Mouse (Mus musculus) kidney, adult 18-20 months (tissue): Measurements from ENCODE around the gene Ggnbp2.
A peak's percentile ranks its signal among the peaks of the same experiment; 100 is the strongest.

Experiments used
- DNase-seq: peaks from one replicate; pipeline ENCODE4 v3.0.0; 2021

Gene Ggnbp2

DNA sequence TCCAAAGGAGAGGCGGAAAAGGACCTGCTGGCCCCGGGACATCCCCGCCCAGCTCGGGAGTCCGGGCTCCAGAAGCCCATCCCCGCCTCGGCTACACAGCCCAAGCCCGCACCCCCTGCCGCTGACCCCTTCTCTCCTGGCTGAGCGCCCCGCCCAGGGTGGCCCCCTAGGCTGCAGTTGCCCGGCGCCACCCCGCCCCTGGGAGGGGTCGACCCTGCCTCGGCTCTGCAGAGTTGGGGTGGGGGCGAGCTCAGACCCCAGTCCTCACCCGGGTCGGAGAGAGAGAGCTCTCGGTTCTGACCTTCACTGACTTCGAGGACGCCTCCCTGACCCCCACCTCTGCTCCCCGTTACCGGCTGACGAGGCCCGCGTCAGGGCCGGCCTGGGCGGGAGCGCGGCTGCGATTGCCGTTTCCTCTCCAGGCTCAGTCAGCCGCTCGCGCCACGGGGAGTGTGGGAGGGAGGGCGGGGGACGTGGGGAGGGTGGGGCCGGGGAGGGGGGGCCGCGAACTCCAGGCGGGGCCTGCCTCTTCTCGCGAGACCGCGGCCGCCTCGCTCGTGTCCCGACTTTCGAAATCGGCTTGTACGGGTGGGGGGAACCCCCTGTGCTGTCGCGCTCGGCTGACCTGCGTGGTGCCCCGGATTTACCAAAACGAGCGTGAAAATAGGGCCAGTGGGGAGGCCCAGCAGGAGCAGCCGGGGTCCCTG lies at the start of gene Ggnbp2:
Gene Ggnbp2, minus strand, starts transcription at position 481 of the 707 bp plus-strand sequence.
- peak; percentile 93 for DNase-seq

DNA sequence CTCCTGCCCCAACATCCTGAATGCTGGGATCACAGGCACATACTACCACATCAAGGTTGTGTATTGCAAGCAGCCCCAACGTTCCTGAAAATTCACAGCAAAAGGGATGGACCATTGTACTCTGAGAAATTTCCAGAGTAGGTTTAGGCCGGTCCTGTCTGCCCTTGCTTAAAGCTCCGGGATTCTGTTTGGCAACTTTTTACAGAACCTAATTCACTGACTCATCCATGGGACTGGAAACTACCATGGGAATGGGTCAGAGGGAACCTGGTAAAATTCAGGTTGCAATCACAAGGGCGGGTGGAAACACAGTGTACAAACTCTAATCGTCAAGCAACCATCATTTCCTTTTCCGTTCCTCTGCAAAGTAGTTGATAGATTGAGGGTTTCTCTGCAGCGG lies 49.3 kb upstream of the Ggnbp2 start:
- no peak for DNase-seq

DNA sequence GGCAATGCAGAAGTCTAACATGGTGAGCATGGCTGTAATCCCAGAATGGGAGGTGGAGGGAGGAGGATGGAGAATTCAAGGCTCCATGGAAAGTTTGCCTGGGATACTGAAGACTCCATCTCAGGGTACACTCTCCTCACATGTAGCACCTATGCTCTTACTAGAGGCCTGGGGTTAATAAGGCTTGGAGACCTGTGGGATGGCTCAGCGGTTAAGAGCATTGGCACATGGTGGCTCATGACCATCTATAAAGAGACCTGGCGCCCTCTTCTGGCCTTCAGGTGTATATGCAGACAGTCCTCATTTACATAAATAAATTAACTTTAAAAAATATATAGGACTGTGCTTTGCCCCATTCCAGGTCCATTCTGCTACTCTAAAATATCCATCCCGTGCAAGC lies 48.7 kb upstream of the Ggnbp2 start:
- peak; percentile 52 for DNase-seq

DNA sequence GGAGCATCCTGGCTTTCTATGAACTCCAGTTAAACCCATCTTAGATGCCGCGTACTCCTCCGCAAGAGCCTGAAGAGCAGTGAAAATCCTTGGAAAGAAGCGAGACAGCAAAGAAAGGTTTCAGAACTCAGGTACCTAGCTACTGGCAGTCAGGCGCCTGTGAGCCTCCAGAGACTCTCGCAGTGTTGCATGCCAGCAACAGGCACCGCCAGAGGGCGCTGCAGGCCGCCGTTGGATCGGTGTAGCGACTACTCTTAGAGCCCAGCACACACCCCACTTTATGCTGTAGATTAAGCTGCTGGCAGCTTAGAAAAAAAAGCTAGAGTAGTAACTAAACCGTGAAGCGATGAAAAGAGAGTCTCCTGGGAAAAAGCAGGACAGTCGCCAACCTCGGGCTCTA lies 47.8 kb upstream of the Ggnbp2 start:
- peak; percentile 91 for DNase-seq

DNA sequence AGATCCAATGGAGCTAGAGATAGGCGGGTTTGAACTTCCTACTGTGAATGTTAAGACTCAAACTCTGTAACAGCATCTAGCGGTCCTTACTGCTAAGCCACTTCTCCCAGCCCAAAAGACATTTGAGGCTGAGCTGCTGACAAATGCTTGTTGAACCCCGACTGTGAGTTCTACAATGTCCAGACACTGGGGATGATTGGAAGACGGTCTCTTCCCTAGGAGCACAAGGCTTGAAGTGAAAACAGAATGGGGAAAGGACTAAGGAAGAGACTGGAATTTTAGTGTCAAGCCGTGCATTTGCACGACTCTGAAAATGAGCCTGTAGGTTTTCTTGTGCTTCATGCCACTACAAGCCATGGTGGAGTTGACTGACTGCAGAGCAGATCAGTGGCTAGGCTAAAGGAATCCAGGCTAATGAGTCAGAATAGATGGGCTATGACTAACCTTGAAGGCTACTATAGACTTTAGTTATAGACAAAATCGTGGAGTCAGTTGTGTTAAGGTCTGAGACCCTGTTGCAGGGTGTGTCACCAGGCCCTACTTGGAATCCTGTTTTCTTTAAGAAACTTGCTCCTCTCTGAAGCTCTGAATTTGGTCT lies 46.2 kb upstream of the Ggnbp2 start:
- DNase-seq: no peak

GRCm38 (mm10) chr11:84916053-84916702 lies 45.6 kb upstream of the Ggnbp2 start, which contains the start of gene Znhit3:
Znhit3 (minus strand) TSS chr11:84916366.
- DNase-seq: peak; percentile 84

- DNase-seq: no peak
These were observed 44.1 kb upstream of the Ggnbp2 start for GRCm38 (mm10) chr11:84914673-84915072.

DNA sequence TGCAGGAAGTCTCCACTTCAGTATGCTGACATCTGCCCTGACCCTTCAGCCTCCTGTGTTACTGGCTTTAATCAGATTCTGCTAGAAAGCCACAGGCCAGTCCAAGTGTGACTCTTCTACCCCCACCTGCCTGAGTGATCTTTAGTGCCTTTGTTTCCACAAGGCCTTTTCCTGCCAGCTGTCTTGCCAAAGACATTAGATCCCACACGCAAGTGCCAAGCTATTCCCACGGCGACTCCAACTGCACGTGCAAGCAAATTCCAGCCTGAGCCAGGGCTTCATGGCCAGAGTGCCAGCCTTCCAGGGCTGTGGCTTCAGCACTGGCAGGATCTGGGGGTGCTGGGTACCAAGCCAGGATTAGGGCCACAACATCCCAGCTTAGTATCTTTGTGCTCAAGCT lies 39.8 kb upstream of the Ggnbp2 start:
- DNase-seq: no peak

DNA sequence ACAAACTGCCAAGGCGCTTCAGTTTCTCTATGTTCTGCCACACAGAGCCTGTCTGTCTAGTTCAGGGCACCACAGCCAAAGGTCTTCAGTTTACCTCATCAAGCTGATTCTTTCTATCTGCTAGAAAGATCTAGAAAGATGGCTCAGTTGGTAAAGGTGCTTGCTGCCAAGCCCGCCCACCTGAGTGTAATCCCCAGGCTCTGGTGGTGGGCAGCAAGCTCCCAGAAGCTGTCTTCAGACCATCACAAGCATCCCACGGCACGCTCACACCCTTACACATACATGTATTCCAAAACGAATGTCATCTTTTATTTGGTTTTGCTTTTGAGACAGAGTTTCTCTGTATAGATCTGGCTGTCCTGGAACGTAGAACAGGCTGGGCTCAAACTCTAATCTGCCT lies 37.9 kb upstream of the Ggnbp2 start:
- DNase-seq: no peak

DNA sequence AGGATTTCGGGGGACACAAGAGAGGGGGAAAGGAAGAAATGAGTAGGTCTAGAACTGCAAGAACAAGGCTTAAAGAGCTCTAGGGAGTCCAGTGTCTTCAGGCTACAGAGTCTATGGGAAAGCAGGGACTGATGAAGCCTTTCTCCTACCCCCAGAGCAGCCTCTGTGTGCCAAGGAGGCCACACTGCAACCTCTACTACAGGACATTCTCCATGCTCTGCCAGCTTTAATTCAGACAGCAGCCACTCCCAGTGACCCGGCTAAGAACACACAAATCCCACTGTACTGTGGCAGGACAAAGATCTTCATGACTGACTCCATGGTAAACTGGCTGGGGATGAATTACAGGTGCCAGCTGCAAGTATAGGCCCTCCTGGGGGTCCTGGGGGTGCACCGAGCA lies 36.5 kb upstream of the Ggnbp2 start:
- no peak for DNase-seq

- DNase-seq: no peak
These were observed 34.1 kb upstream of the Ggnbp2 start for GRCm38 (mm10) chr11:84904597-84905144.

GRCm38 (mm10) chr11:84893113-84893512 lies 22.5 kb upstream of the Ggnbp2 start:
- no peak for DNase-seq

DNA sequence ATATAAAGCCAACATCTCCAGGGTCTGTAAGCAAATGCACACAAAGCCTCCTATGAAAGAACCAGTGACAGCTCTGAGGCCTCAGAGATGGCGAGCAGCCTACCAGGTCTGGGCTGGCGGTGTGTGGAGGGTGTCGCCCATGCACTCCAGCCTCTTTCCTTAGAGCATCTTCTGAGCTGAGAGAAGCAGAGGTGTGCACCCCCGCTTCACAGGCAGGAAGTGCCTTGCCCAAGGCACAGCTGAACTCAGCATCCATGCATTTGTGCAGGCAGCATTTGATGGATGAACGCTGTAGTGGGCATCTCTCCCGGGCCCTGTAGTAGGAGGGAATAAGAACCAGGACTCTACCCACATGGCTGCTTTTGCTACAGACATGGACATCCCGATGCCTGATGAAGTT lies 21.1 kb upstream of the Ggnbp2 start:
- DNase-seq: no peak

DNA sequence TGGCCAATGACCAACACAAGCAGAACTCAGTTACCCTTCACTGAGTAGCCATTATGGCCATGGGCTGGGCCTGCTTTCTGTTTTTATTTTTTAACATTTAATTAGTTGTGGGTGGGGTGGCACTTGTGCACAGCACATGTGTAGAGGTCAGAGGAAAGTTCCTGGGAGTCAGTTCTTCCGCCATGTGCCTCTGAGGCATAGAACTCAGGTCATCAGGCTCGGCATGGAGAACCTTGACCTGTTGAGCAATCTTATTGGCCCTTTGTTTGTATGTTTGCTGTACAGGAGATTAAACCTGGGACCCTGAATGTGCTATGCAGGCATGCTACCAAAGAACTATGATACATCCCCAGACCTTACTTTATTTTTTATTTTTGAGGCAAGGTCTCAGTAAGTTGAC lies 18.9 kb upstream of the Ggnbp2 start:
- no peak for DNase-seq

- no peak for DNase-seq
These were observed 17.4 kb upstream of the Ggnbp2 start for GRCm38 (mm10) chr11:84888025-84888424.

DNA sequence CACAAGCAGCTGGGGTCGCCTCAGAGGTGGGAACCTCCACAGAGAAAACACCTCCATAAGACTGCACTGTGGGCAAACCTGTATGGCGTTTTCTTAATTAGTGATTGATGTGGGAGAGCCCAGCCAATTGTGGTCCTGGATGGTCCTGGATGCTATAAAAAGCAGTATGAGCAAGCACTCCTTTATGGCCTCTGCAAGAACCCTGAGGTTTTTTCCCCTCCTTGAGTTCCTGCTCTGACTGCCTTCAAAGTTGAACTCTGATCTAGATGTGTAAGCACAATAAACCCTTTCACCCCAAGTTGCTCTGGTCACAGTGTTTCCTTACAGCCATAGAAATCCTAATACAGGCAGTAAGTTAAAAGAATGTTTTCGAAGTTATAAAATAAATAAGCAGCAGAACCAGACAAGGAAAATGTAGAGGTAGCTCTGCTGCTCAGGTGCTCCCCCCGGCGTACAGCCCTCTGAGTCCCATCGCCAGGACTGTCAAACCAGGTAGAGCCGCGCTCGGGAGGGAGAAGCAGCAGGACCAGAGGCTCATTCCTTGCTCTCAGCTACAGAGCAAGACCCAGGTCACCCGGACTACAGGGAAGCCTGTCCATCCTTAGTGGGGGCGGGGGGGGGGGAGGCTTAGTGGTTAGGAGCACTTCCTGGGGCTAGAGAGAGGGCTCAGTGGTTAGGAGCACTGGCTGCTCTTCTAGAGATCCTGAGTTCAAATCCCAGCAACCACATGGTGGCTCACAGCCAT lies 16.3 kb upstream of the Ggnbp2 start:
- no peak for DNase-seq

DNA sequence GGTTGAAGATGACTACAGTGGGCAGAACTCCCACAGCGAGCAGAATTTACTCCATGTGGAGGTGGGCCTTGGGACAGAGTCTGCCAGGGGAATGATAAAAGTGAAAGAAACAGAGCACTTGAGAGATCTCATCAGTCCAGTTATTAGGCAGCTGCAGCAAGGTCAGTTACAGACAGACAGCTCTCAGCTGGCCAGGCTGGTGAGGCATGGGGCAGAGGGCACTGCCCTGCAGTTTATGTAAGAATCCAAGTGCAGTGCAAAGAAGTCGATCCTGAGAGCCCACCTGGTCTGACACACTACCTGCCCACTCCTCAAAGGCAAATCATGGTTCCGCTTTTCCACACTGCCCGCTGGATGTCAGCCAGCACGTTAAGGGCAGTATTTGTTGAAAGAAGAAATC lies 15.6 kb upstream of the Ggnbp2 start:
- peak; percentile 37 for DNase-seq

DNA sequence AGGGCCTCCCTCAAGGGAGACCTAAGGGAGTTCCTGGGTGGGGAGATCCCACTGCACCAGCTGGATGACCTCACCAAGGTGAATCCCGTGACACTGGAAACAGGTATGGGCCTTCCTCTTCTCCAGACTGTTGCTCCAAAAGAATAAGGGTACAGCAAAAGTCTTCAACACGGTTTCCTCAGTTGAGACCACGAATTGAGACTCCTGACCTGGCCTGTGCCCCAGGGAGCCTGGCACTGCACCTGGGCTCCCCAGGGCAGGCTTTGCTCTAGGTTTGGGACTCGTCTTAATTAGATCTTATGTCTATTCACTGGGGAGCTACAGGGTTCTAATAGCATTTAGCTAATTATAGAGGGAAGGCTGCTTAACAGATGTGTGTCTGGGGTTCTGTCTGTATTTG lies 14.6 kb upstream of the Ggnbp2 start:
- DNase-seq: no peak

GRCm38 (mm10) chr11:84882346-84882745 lies 11.7 kb upstream of the Ggnbp2 start:
- no peak for DNase-seq

- DNase-seq: no peak
These were observed 10.4 kb upstream of the Ggnbp2 start for GRCm38 (mm10) chr11:84880971-84881370.

GRCm38 (mm10) chr11:84880465-84880961 lies 9.9 kb upstream of the Ggnbp2 start:
- DNase-seq: peak; percentile 77

DNA sequence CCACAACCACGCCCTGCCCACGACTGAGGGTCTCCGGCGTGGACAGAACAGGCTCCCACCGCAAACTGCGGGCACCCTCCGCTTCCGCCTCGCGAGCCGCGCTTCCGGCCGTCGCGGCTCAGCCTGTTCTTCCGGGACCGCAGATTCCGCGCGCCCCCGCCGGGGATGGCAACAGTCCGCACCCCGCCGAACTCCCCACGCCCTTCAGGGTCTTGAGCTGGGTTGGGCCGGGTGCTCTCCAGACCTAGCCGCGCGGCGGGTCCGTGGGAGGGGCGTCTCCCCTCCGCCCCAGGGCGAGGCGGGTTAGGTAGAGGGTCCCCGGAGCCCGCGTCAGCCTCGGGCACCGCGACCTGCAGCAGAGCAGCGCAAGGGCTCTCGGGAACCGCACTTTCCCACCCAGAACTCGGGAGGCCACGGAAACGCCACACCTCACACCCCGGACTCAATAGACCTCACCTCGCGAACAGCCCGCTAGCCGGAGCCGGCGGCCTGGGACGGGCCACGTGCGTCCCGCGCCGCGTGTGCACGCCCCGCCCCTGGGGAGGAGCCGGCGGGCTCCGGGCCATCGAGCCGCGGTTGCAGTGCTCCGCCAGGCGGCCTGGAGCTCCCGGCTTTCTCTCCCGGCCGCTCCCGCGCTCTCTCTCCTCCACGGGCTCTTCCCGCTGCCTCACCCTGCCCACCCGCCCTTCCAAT lies 9.3 kb upstream of the Ggnbp2 start, which contains the start of the genes Myo19 and Pigw:
Gene Myo19, plus strand, starts transcription at position 377 of the 693 bp plus-strand sequence.
Gene Pigw, minus strand, starts transcription at position 514 of the 693 bp plus-strand sequence.
- DNase-seq: peak; percentile 87
